Mouse (Mus musculus): ENCODE data around the gene Shc2. TPM values are rescaled to one million over a fixed set of nuclear protein-coding genes. Genes with fewer than 3 reads are reported as not detected.

Shc2 gene
- polyA plus RNA-seq, 1 experiment from 2014 or later, result 4.2 TPM

- ATAC-seq (ENCODE audit: low read depth), result no peak
- Histone ChIP-seq H3K4me2 (ENCODE audit: low read depth, low read length) (no peak overlapping the region), H3K9ac (ENCODE audit: low read length) (no peak overlapping the region), H3K4me3 (ENCODE audit: low read length) (no peak overlapping the region), H3K27me3 (ENCODE audit: control insufficient read depth, insufficient read depth, low read depth, low read length) (no peaks in the 10 kb centered on the region), H3K27ac (ENCODE audit: low read length) (no peak overlapping the region), H3K9me3 (ENCODE audit: control insufficient read depth, low read length) (no peaks in the 10 kb centered on the region), H3K4me1 (replicated peaks; ENCODE audit: control insufficient read depth, insufficient read depth, low read length) (no peaks in the 10 kb centered on the region), H3K36me3 (ENCODE audit: control insufficient read depth, insufficient read depth, low read length) (no peaks in the 10 kb centered on the region)
- WGBS, result 74% methylated on average over 12 of the region's 12 CpGs
Observed at GRCm38 (mm10) chr10:79579781-79580180, 57.9 kb downstream of the Shc2 start.

GRCm38 (mm10) chr10:79578891-79579290, 58.8 kb downstream of the Shc2 start:
- Histone ChIP-seq H3K4me3 (ENCODE audit: low read length) (no peak overlapping the region), H3K9ac (ENCODE audit: low read length) (no peak overlapping the region), H3K9me3 (ENCODE audit: control insufficient read depth, low read length) (no peaks in the 10 kb centered on the region), H3K4me2 (ENCODE audit: low read depth, low read length) (no peak overlapping the region), H3K27ac (ENCODE audit: low read length) (no peak overlapping the region), H3K4me1 (replicated peaks; ENCODE audit: control insufficient read depth, insufficient read depth, low read length) (no peaks in the 10 kb centered on the region), H3K27me3 (ENCODE audit: control insufficient read depth, insufficient read depth, low read depth, low read length) (no peaks in the 10 kb centered on the region), H3K36me3 (ENCODE audit: control insufficient read depth, insufficient read depth, low read length) (no peaks in the 10 kb centered on the region)
- ATAC-seq (ENCODE audit: low read depth), result no peak
- 72% methylated on average over 7 of the region's 7 CpGs for WGBS

GRCm38 (mm10) chr10:79578276-79578675, 59.4 kb downstream of the Shc2 start:
- no peak for ATAC-seq (ENCODE audit: low read depth)
- Histone ChIP-seq H3K36me3 (ENCODE audit: control insufficient read depth, insufficient read depth, low read length) (no peaks in the 10 kb centered on the region), H3K4me1 (replicated peaks; ENCODE audit: control insufficient read depth, insufficient read depth, low read length) (no peaks in the 10 kb centered on the region), H3K27ac (ENCODE audit: low read length) (no peak overlapping the region), H3K9me3 (ENCODE audit: control insufficient read depth, low read length) (no peaks in the 10 kb centered on the region), H3K4me3 (ENCODE audit: low read length) (no peak overlapping the region), H3K9ac (ENCODE audit: low read length) (no peak overlapping the region), H3K4me2 (ENCODE audit: low read depth, low read length) (no peak overlapping the region), H3K27me3 (ENCODE audit: control insufficient read depth, insufficient read depth, low read depth, low read length) (no peaks in the 10 kb centered on the region)
- WGBS, result 64% methylated on average over 9 of the region's 9 CpGs

- Histone ChIP-seq H3K4me2 (ENCODE audit: low read depth, low read length) (no peak overlapping the region), H3K36me3 (ENCODE audit: control insufficient read depth, insufficient read depth, low read length) (no peaks in the 10 kb centered on the region), H3K27me3 (ENCODE audit: control insufficient read depth, insufficient read depth, low read depth, low read length) (no peaks in the 10 kb centered on the region), H3K4me1 (replicated peaks; ENCODE audit: control insufficient read depth, insufficient read depth, low read length) (no peaks in the 10 kb centered on the region), H3K27ac (ENCODE audit: low read length) (no peak overlapping the region), H3K9me3 (ENCODE audit: control insufficient read depth, low read length) (no peaks in the 10 kb centered on the region), H3K9ac (ENCODE audit: low read length) (no peak overlapping the region), H3K4me3 (ENCODE audit: low read length) (no peak overlapping the region)
- no peak for ATAC-seq (ENCODE audit: low read depth)
- WGBS, result 75% methylated on average over 4 of the region's 4 CpGs
Observed at GRCm38 (mm10) chr10:79577376-79577775, 60.3 kb downstream of the Shc2 start.

GRCm38 (mm10) chr10:79575754-79576153, 62.0 kb downstream of the Shc2 start:
- Histone ChIP-seq H3K27me3 (ENCODE audit: control insufficient read depth, insufficient read depth, low read depth, low read length) (no peaks in the 10 kb centered on the region), H3K9ac (ENCODE audit: low read length) (no peak overlapping the region), H3K27ac (ENCODE audit: low read length) (no peak overlapping the region), H3K36me3 (ENCODE audit: control insufficient read depth, insufficient read depth, low read length) (no peaks in the 10 kb centered on the region), H3K4me2 (ENCODE audit: low read depth, low read length) (no peak overlapping the region), H3K4me1 (replicated peaks; ENCODE audit: control insufficient read depth, insufficient read depth, low read length) (no peaks in the 10 kb centered on the region), H3K4me3 (ENCODE audit: low read length) (no peak overlapping the region), H3K9me3 (ENCODE audit: control insufficient read depth, low read length) (no peaks in the 10 kb centered on the region)
- WGBS, result 64% methylated on average over 6 of the region's 6 CpGs
- ATAC-seq (ENCODE audit: low read depth), result no peak

- Histone ChIP-seq H3K27me3 (ENCODE audit: control insufficient read depth, insufficient read depth, low read depth, low read length) (no peaks in the 10 kb centered on the region), H3K4me3 (ENCODE audit: low read length) (no peak overlapping the region), H3K9me3 (ENCODE audit: control insufficient read depth, low read length) (no peaks in the 10 kb centered on the region), H3K4me1 (replicated peaks; ENCODE audit: control insufficient read depth, insufficient read depth, low read length) (no peaks in the 10 kb centered on the region), H3K36me3 (ENCODE audit: control insufficient read depth, insufficient read depth, low read length) (no peaks in the 10 kb centered on the region), H3K27ac (ENCODE audit: low read length) (no peak overlapping the region), H3K9ac (ENCODE audit: low read length) (no peak overlapping the region), H3K4me2 (ENCODE audit: low read depth, low read length) (no peak overlapping the region)
- no peak for ATAC-seq (ENCODE audit: low read depth)
- WGBS, result 85% methylated on average over 6 of the region's 6 CpGs
Observed at GRCm38 (mm10) chr10:79574796-79575195, 62.9 kb downstream of the Shc2 start.

GRCm38 (mm10) chr10:79574350-79574749, 63.4 kb downstream of the Shc2 start:
- Histone ChIP-seq H3K4me3 (ENCODE audit: low read length) (no peak overlapping the region), H3K9ac (ENCODE audit: low read length) (no peak overlapping the region), H3K9me3 (ENCODE audit: control insufficient read depth, low read length) (no peaks in the 10 kb centered on the region), H3K27me3 (ENCODE audit: control insufficient read depth, insufficient read depth, low read depth, low read length) (no peaks in the 10 kb centered on the region), H3K36me3 (ENCODE audit: control insufficient read depth, insufficient read depth, low read length) (no peaks in the 10 kb centered on the region), H3K27ac (ENCODE audit: low read length) (no peak overlapping the region), H3K4me1 (replicated peaks; ENCODE audit: control insufficient read depth, insufficient read depth, low read length) (no peaks in the 10 kb centered on the region), H3K4me2 (ENCODE audit: low read depth, low read length) (no peak overlapping the region)
- ATAC-seq (ENCODE audit: low read depth), result no peak
- 71% methylated on average over 8 of the region's 8 CpGs for WGBS

GRCm38 (mm10) chr10:79573611-79574010, 64.1 kb downstream of the Shc2 start:
- no peaks in the 10 kb centered on the region for H3K36me3 ChIP-seq (ENCODE audit: control insufficient read depth, insufficient read depth, low read length)
- H3K4me2 ChIP-seq (ENCODE audit: low read depth, low read length), result no peak overlapping the region
- no peak overlapping the region for H3K27ac ChIP-seq (ENCODE audit: low read length)
- WGBS, result 78% methylated on average over 6 of the region's 6 CpGs
- no peak for ATAC-seq (ENCODE audit: low read depth)
- H3K9ac ChIP-seq (ENCODE audit: low read length), result no peak overlapping the region
- no peaks in the 10 kb centered on the region for H3K9me3 ChIP-seq (ENCODE audit: control insufficient read depth, low read length)
- no peak overlapping the region for H3K4me3 ChIP-seq (ENCODE audit: low read length)
- no peaks in the 10 kb centered on the region for H3K27me3 ChIP-seq (ENCODE audit: control insufficient read depth, insufficient read depth, low read depth, low read length)
- H3K4me1 ChIP-seq (replicated peaks; ENCODE audit: control insufficient read depth, insufficient read depth, low read length), result no peaks in the 10 kb centered on the region

- Histone ChIP-seq H3K4me1 (replicated peaks; ENCODE audit: control insufficient read depth, insufficient read depth, low read length) (no peaks in the 10 kb centered on the region), H3K9me3 (ENCODE audit: control insufficient read depth, low read length) (no peaks in the 10 kb centered on the region), H3K9ac (ENCODE audit: low read length) (no peak overlapping the region), H3K4me3 (ENCODE audit: low read length) (no peak overlapping the region), H3K27me3 (ENCODE audit: control insufficient read depth, insufficient read depth, low read depth, low read length) (no peaks in the 10 kb centered on the region), H3K36me3 (ENCODE audit: control insufficient read depth, insufficient read depth, low read length) (no peaks in the 10 kb centered on the region), H3K27ac (ENCODE audit: low read length) (no peak overlapping the region), H3K4me2 (ENCODE audit: low read depth, low read length) (no peak overlapping the region)
- WGBS, result 90% methylated on average over 2 of the region's 2 CpGs
- no peak for ATAC-seq (ENCODE audit: low read depth)
Observed at GRCm38 (mm10) chr10:79571314-79571713, 66.4 kb downstream of the Shc2 start.

- no peak for ATAC-seq (ENCODE audit: low read depth)
- Histone ChIP-seq H3K27me3 (ENCODE audit: control insufficient read depth, insufficient read depth, low read depth, low read length) (no peaks in the 10 kb centered on the region), H3K9me3 (ENCODE audit: control insufficient read depth, low read length) (no peaks in the 10 kb centered on the region), H3K9ac (ENCODE audit: low read length) (no peak overlapping the region), H3K36me3 (ENCODE audit: control insufficient read depth, insufficient read depth, low read length) (no peaks in the 10 kb centered on the region), H3K27ac (ENCODE audit: low read length) (no peak overlapping the region), H3K4me2 (ENCODE audit: low read depth, low read length) (no peak overlapping the region), H3K4me3 (ENCODE audit: low read length) (no peak overlapping the region), H3K4me1 (replicated peaks; ENCODE audit: control insufficient read depth, insufficient read depth, low read length) (no peaks in the 10 kb centered on the region)
- 88% methylated on average over 5 of the region's 5 CpGs for WGBS
Observed at GRCm38 (mm10) chr10:79569921-79570320, 67.8 kb downstream of the Shc2 start.
